Mouse (Mus musculus) c-Kit-negative CD71-positive TER-119-positive erythroid progenitor cells, embryonic 14.5 days (primary cell): Measurements from ENCODE around the gene Stard5.

ENCODE experiments used
- DNase-seq: peaks from one replicate; pipeline ENCODE4 v3.0.0-alpha.2; 2013; ENCODE audit warnings: low read depth, low spot score

Stard5 gene

GRCm38 (mm10) chr7:83662711-83663375, 31.1 kb downstream of the Stard5 start:
- no peak for DNase-seq

GRCm38 (mm10) chr7:83666087-83666595, 34.4 kb downstream of the Stard5 start:
- no peak for DNase-seq

GRCm38 (mm10) chr7:83667936-83668645, 36.3 kb downstream of the Stard5 start:
- DNase-seq: no peak

- DNase-seq: no peak
Measured at GRCm38 (mm10) chr7:83668724-83669123, 37.0 kb downstream of the Stard5 start.

GRCm38 (mm10) chr7:83671573-83671972, 39.8 kb downstream of the Stard5 start:
- no peak for DNase-seq

- no peak for DNase-seq
Measured at GRCm38 (mm10) chr7:83675545-83676254, 43.9 kb downstream of the Stard5 start.

GRCm38 (mm10) chr7:83677296-83677695, 45.5 kb downstream of the Stard5 start:
- no peak for DNase-seq

GRCm38 (mm10) chr7:83678506-83678905, 46.7 kb downstream of the Stard5 start:
- no peak for DNase-seq

GRCm38 (mm10) chr7:83682640-83683274, 51.0 kb downstream of the Stard5 start:
- DNase-seq: no peak

GRCm38 (mm10) chr7:83695449-83696212, 63.9 kb downstream of the Stard5 start:
- peak; percentile 9 for DNase-seq

GRCm38 (mm10) chr7:83699066-83699745, 67.4 kb downstream of the Stard5 start:
- no peak for DNase-seq
